8 mouse cellular contexts compared by ENCODE assay signal in the genomic region with DNA sequence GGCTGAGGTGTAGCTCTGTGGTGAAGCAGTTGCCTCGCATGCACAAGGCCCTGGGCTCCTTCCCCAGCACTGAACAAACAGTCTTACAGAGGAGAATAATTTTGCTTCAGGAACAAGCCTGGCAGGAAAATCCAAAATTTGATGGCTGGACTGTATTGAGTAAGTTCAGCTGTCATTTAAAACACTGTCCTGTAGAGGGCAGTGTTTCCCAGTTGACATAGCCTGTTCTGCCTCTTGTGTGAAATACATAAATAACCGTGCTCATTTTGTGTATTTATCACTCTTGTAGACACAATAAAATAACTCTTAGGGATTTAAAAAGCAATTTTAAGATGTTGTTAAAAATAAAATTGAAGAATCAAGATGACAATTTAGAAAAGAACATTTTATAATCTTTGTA. TPM values are rescaled to one million over a fixed set of nuclear protein-coding genes. Genes with fewer than 3 reads are reported as not detected.
A peak's percentile ranks its signal among the peaks of the same experiment; 100 is the strongest.
DNase-seq lines count a peak whose midpoint lies in the region; ATAC-seq lines count a peak whose summit lies in the region.

No protein-coding gene starts in this region.

- no peaks in the 10 kb centered on the region for H3K27me3 ChIP-seq in intestine, embryonic 15.5 days (replicated peaks)

- H3K4me1 ChIP-seq in intestine, embryonic 15.5 days (replicated peaks): no peaks in the 10 kb centered on the region

- peak; percentile 41; the same call in 1 of the 2 replicates for ATAC-seq in intestine, embryonic 15.5 days

- no peak overlapping the region for H3K9ac ChIP-seq in intestine, embryonic 15.5 days

- no peaks in the 10 kb centered on the region for H3K9me3 ChIP-seq in intestine, embryonic 15.5 days

- peak; percentile 42 for DNase-seq in adrenal gland, postnatal 10 days
- DNase-seq in adrenal gland, postnatal 4 days (ENCODE audit: low spot score in 2 of 2): no peak
- peak; percentile 11 for DNase-seq in right cerebral cortex, postnatal 4 days
- DNase-seq in right cerebral cortex, postnatal 25 days: no peak
- DNase-seq in embryo, embryonic 11.5 days (ENCODE audit: low read depth, low spot score): peak; percentile 65
- DNase-seq in lung, postnatal 36 days: peak; percentile 60
- peak; percentile 42 for DNase-seq in thymus, postnatal 14 days

- H3K36me3 ChIP-seq in intestine, embryonic 15.5 days: no peaks in the 10 kb centered on the region

- no peak overlapping the region for H3K27ac ChIP-seq in intestine, embryonic 15.5 days

- H3K4me2 ChIP-seq in intestine, embryonic 15.5 days (replicated peaks): no peak overlapping the region

- H3K4me3 ChIP-seq in intestine, embryonic 15.5 days (replicated peaks): no peak overlapping the region

- 25% methylated on average over 2 of the region's 2 CpGs for WGBS in intestine, embryonic 15.5 days

RNA-seq across cellular contexts. Expression of a gene that starts 18.5 kb away (rescaled TPM):
- 10 to 100 TPM; 76.9 to 83.9 TPM for total RNA-seq in adrenal gland, postnatal 10 days (2021)
- 10 to 100 TPM; 90.1 to 95.7 TPM for total RNA-seq in adrenal gland, postnatal 4 days (2021)
- polyA plus RNA-seq in intestine, embryonic 15.5 days (2015; fragmentation: Nextera tagmentation; extraction: Ambion mirVana): 64.8 and 71.5 TPM in 2 replicates

Comparison
In these comparisons a context has a peak if more than half of its experiments do, and no peak if none do; other contexts are left out.
1. DNase-seq: peak in adrenal gland, postnatal 10 days (single experiment), right cerebral cortex, postnatal 4 days (single experiment), embryo, embryonic 11.5 days (single experiment), lung, postnatal 36 days (single experiment) and thymus, postnatal 14 days (single experiment); none in adrenal gland, postnatal 4 days (0 of 2) and right cerebral cortex, postnatal 25 days (single experiment).